Mouse (Mus musculus) lung, embryonic 16.5 days (tissue): ENCODE data around the gene Nfib. TPM values are rescaled to one million over a fixed set of nuclear protein-coding genes. Genes with fewer than 3 reads are reported as not detected.

ENCODE experiments used
- ATAC-seq: fragments of 200-750 bp; cut with Nextera tagmentation; 2 replicates; pipeline ENCODE4 v1.8.0; 2017; ENCODE audit warnings: low read depth, mild to moderate bottlenecking, moderate library complexity
- H3K27ac ChIP-seq: fragments of 300-500 bp; sonication (generic); 2 replicates; pipeline ENCODE4 v1.5.1; 2014; ENCODE audit warnings: mild to moderate bottlenecking, control low read depth, low read length
- H3K27me3 ChIP-seq: fragments of 300-500 bp; sonication (generic); 2 replicates; pipeline ENCODE4 v1.6.1; 2014; ENCODE audit warnings: low read depth, low read length, mixed read lengths; ENCODE audit not compliant: control insufficient read depth, insufficient read depth
- H3K36me3 ChIP-seq: fragments of 300-500 bp; sonication (generic); 2 replicates; pipeline ENCODE4 v1.6.1; 2014; ENCODE audit warnings: low read length; ENCODE audit not compliant: control insufficient read depth, insufficient read depth
- H3K4me1 ChIP-seq: fragments of 300-500 bp; sonication (generic); replicated peaks from 2 replicates; pipeline ENCODE4 v1.6.1; 2014; ENCODE audit warnings: low read length, mixed read lengths; ENCODE audit not compliant: control insufficient read depth, insufficient read depth
- H3K4me2 ChIP-seq: fragments of 300-500 bp; sonication (generic); 2 replicates; pipeline ENCODE4 v1.6.1; 2014; ENCODE audit warnings: low read depth, low read length, control low read depth
- H3K4me3 ChIP-seq: fragments of 300-500 bp; sonication (generic); 2 replicates; pipeline ENCODE4 v1.5.1; 2014; ENCODE audit warnings: mild to moderate bottlenecking, low read length, control low read depth
- H3K9ac ChIP-seq: fragments of 300-500 bp; sonication (generic); 2 replicates; pipeline ENCODE4 v1.6.1; 2014; ENCODE audit warnings: low read length, control low read depth
- H3K9me3 ChIP-seq: fragments of 300-500 bp; sonication (generic); 2 replicates; pipeline ENCODE4 v1.6.1; 2016; ENCODE audit warnings: low read length; ENCODE audit not compliant: control insufficient read depth
- WGBS: fragments of 180-500 bp; shearing (Covaris S2); extraction: QIAGEN DNeasy Blood & Tissue Kit; methylation state at CpG from one replicate; pipeline ENCODE4 v1.1.7; 2014; 5-methylcytosine and 5-hydroxymethylcytosine counted together
- polyA plus RNA-seq: library from polyadenylated mRNA; unstranded; fragments of >200 nt; fragmentation: Nextera tagmentation; extraction: Ambion mirVana; gene quantifications from 2 replicates; pipeline ENCODE4 v1.2.1, GENCODE M21; 2015

Gene Nfib
- polyA plus RNA-seq, 1 experiment from 2014 or later = 104 TPM

DNA sequence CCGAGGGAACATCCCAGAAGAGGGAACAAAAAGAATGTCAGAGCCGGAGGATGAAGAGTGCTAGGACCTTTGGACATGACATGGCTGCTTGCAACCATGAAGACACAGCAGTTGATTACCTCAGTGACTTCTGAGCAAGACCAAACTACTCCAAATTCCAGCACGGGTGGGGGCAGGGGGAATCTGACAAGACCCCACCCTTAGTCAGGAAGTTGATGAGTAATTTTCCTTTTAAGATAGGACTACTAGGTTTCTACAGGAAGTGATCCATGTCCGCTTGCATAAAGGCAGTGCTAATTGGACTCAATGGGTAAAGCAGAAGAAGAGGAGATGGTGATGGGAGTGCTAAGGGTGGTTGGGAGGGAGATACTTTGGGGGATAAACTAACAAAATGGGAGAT lies 279.3 kb downstream of the Nfib start:
- 63% methylated on average over 4 of the region's 4 CpGs for WGBS
- Histone ChIP-seq H3K4me1 (peaks cover 28% of the 10 kb centered on the region), H3K4me3 (no peak overlapping the region), H3K27me3 (no peaks in the 10 kb centered on the region), H3K27ac (no peak overlapping the region), H3K9ac (no peak overlapping the region), H3K36me3 (peaks cover 2% of the 10 kb centered on the region; the same call in 1 of the 2 replicates), H3K9me3 (no peaks in the 10 kb centered on the region), H3K4me2 (no peak overlapping the region)
- no peak for ATAC-seq

DNA sequence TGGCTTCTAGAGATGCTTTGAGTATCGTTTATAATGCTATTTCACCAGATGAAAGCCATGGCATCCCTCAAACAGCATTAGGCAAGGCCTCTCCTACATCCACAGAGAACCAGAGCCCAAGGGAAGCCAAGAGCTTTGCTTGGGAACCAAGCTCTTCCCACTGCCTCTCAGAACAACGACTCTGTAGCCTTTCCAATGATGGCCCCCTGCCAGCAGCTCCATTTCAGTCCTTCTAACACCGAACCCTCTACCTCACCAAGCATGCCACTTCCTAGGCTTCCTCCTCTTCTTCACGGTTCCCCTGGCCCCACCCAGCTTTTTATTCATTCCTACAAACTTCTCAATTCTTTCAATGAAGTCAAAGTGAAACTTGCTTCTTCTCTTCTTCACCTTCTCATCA lies 287.3 kb downstream of the Nfib start:
- Histone ChIP-seq H3K9me3 (no peaks in the 10 kb centered on the region), H3K4me3 (no peak overlapping the region), H3K4me2 (no peak overlapping the region), H3K9ac (no peak overlapping the region), H3K27ac (no peak overlapping the region), H3K4me1 (peaks cover 34% of the 10 kb centered on the region), H3K27me3 (no peaks in the 10 kb centered on the region), H3K36me3 (0 out of 2 replicates have a peak, but pooled peaks cover 2% of the 10 kb centered on the region)
- 47% methylated on average over 4 of the region's 4 CpGs for WGBS
- peak; percentile 26; the same call in 1 of the 2 replicates for ATAC-seq

DNA sequence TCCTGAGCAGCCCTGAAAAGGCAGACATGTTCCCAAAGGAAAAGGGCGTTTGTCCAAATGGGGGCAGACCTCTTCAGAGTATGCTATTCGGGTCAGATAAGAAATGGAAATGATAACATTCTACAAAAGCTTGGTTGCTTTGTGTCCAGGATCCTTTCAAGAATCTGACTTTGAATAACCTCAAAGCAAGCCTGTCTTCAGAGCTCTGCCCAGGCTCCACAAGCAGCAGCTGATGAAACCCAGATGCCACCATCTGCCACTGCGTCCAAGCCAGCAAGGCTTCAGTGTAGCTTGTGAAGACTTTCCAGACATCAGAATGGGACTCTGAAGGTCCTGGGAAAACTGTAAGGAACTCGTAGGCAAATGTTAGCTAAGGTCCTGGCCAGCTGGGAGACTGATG lies 289.7 kb downstream of the Nfib start:
- Histone ChIP-seq H3K9ac (no peak overlapping the region), H3K27ac (no peak overlapping the region), H3K9me3 (no peaks in the 10 kb centered on the region), H3K27me3 (no peaks in the 10 kb centered on the region), H3K4me2 (no peak overlapping the region), H3K4me1 (peaks cover 49% of the 10 kb centered on the region), H3K4me3 (no peak overlapping the region), H3K36me3 (0 out of 2 replicates have a peak, but pooled peaks cover 2% of the 10 kb centered on the region)
- WGBS = 31% methylated on average over 4 of the region's 4 CpGs
- ATAC-seq = peak; percentile 37; the same call in 1 of the 2 replicates

DNA sequence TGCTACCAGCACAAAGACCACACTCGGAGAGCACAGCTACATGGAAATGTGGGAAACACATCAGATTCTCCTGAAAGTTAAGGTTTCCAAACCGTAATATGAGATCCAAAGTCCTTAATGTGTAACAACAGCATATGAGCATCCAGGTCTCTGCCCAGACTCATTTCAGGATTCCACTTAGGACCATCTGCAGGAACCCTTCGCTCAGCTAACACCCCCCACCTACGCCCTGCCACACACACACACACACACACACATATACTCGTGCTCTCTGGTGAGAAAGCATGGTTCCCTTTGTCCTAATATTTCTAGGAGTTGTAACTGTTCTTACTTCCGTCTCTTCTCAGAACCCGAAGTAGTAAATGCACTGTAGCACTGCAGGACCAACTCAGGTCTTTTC lies 292.9 kb downstream of the Nfib start:
- no peaks in the 10 kb centered on the region for H3K36me3 ChIP-seq
- H3K4me1 ChIP-seq = peaks cover 54% of the 10 kb centered on the region
- peak overlapping the region; percentile 8; the same call in 1 of the 2 replicates for H3K9ac ChIP-seq
- peak overlapping the region; percentile 17 for H3K27ac ChIP-seq
- H3K27me3 ChIP-seq = no peaks in the 10 kb centered on the region
- no peaks in the 10 kb centered on the region for H3K9me3 ChIP-seq
- H3K4me2 ChIP-seq = no peak overlapping the region
- H3K4me3 ChIP-seq = no peak overlapping the region
- ATAC-seq = no peak
- 62% methylated on average over 7 of the region's 7 CpGs for WGBS

DNA sequence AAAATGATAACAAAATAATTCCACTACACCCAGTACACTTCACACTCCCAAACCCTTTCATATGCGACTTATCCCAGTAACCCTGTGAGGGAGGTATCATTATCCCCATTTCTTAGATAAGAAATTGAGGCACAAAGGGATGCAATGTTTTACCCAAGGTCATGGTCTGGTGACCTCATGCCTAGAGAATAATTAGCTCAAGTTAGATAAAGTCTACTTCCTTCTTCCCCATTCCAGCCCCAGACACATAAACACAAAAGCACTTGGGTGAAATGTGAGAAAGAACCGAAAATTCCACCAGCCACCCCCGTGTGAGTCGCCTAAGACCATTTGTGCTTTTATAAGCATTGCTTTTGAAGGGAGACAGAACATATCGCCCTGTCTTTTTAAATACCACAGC lies 293.6 kb downstream of the Nfib start:
- no peaks in the 10 kb centered on the region for H3K27me3 ChIP-seq
- no peak overlapping the region for H3K4me2 ChIP-seq
- H3K9me3 ChIP-seq = no peaks in the 10 kb centered on the region
- no peak for ATAC-seq
- H3K36me3 ChIP-seq = no peaks in the 10 kb centered on the region
- peaks cover 55% of the 10 kb centered on the region for H3K4me1 ChIP-seq
- H3K27ac ChIP-seq = peak overlapping the region; percentile 17; the same call in 1 of the 2 replicates
- WGBS = 20% methylated on average over 5 of the region's 5 CpGs
- no peak overlapping the region for H3K9ac ChIP-seq
- no peak overlapping the region for H3K4me3 ChIP-seq

- H3K4me3 ChIP-seq = no peak overlapping the region
- no peaks in the 10 kb centered on the region for H3K36me3 ChIP-seq
- WGBS = 53% methylated on average over 22 of the region's 22 CpGs
- no peak for ATAC-seq
- H3K4me2 ChIP-seq = 0 out of 2 replicates have a peak overlapping the region, but pooled peaks have one; percentile 10
- peak overlapping the region; percentile 26 for H3K27ac ChIP-seq
- H3K9me3 ChIP-seq = no peaks in the 10 kb centered on the region
- H3K4me1 ChIP-seq = peaks cover 70% of the 10 kb centered on the region
- H3K27me3 ChIP-seq = no peaks in the 10 kb centered on the region
- peak overlapping the region; percentile 47 for H3K9ac ChIP-seq
These were observed 296.8 kb downstream of the Nfib start for GRCm38 (mm10) chr4:82408463-82409404.

DNA sequence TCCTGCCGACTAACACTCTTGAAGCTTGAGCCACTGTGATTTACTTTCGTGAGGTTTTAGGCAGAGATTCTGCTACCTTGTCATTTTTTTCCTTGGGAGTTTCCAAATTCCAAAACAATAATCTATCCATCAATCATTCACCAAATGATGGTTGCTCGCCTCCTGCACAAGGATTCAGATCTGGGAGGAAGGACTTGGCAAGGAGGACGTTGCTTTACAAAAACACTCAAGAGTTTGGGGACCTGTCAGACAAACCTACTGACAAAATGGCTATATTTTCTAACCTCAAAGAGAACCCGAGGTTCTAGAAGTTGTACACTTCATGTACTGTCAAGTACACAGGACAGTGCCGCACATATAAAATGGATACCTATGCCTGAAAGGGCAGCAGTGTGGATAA lies 299.0 kb downstream of the Nfib start:
- 56% methylated on average over 6 of the region's 6 CpGs for WGBS
- no peak for ATAC-seq
- no peaks in the 10 kb centered on the region for H3K36me3 ChIP-seq
- peaks cover 60% of the 10 kb centered on the region for H3K4me1 ChIP-seq
- H3K27me3 ChIP-seq = no peaks in the 10 kb centered on the region
- H3K9me3 ChIP-seq = no peaks in the 10 kb centered on the region
- no peak overlapping the region for H3K4me3 ChIP-seq
- H3K9ac ChIP-seq = no peak overlapping the region
- H3K4me2 ChIP-seq = no peak overlapping the region
- no peak overlapping the region for H3K27ac ChIP-seq

- Histone ChIP-seq H3K4me2 (no peak overlapping the region), H3K4me3 (no peak overlapping the region), H3K4me1 (peaks cover 64% of the 10 kb centered on the region), H3K27ac (peak overlapping the region; percentile 92), H3K27me3 (no peaks in the 10 kb centered on the region), H3K9me3 (no peaks in the 10 kb centered on the region), H3K9ac (no peak overlapping the region), H3K36me3 (no peaks in the 10 kb centered on the region)
- WGBS = 79% methylated on average over 5 of the region's 5 CpGs
- no peak for ATAC-seq
These were observed 299.8 kb downstream of the Nfib start for GRCm38 (mm10) chr4:82405791-82406190.

GRCm38 (mm10) chr4:82403975-82404651 lies 301.4 kb downstream of the Nfib start:
- Histone ChIP-seq H3K9ac (peak overlapping the region; percentile 1; the same call in 1 of the 2 replicates), H3K27ac (peak overlapping the region; percentile 92), H3K27me3 (no peaks in the 10 kb centered on the region), H3K9me3 (no peaks in the 10 kb centered on the region), H3K4me3 (no peak overlapping the region), H3K36me3 (no peaks in the 10 kb centered on the region), H3K4me2 (peak overlapping the region; percentile 42), H3K4me1 (peaks cover 69% of the 10 kb centered on the region)
- ATAC-seq = peak; percentile 77
- WGBS = 26% methylated on average over 13 of the region's 13 CpGs
